Mouse (Mus musculus) right cerebral cortex, postnatal 36 days (tissue): ENCODE results near the gene Tgm3.

ENCODE experiments used
- DNase-seq, 2 experiments: peaks; one replicate each; pipeline ENCODE4 v3.0.0; 2022; ENCODE audit warnings: low spot score in 2 of 2, mixed read lengths in 1 of 2

Tgm3 gene

DNA sequence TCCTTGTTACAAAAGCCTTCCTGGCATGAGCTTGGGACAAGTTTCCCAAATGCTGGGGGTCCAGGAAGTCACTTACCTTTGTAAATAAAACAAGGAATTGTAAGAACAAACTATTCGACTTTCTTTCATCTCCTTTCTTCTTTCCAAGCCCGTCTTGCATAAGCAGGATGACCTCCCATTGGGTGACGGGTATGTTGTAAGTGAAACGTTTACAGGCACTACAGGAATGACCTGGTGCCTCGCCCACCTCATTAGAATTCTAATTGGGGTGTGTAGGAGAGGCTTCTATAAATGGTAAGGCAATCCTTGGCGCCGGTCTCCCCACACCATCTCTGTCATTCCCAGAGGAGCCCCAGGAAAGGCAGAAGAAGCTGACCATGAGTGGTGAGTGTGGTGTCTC lies at the start of gene Tgm3:
Gene Tgm3, plus strand, starts transcription at position 324 of the 400 bp plus-strand sequence.
- DNase-seq = no peak

DNA sequence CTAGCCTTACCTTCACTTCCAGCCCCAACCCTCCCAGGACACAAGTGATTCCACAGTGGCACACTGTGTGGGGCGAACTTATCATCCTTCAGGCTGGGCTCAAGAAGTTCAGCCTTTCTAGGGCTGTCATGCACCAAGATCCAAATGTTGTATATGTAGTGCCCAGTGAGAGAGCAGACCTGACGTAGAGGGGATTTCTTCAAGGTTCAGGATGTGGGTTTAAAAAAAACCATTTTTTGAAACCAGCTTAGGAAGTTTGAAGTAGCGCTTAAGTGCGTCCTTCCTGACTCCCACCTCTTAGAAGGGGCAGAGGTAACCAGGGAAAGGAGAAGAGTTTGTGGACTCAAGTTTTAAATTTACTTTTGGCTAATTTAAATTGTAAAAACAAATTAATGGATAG lies 31.5 kb upstream of the Tgm3 start:
- no peak for DNase-seq

GRCm38 (mm10) chr2:129987527-129988045 lies 24.6 kb upstream of the Tgm3 start:
- no peak for DNase-seq

DNA sequence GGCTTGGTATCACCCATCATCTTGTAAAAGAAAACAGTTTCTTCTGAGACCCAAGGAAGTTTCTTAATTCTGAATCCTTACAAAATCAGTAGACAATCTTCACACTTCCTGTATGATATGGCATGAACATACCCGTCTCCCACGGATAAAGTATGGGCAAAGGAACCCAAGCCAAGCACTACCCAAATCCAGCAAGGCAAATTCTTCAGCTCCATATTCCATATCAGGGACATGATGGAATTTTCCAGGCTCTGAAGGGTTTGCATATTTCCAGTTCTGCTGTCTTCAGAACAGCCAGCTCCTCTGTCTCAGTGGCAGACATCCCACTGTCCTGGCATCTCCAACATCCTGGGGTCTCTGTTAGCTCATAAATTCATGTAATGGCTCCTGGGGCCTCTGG lies 22.5 kb upstream of the Tgm3 start:
- peak in 1 of 2 experiments; percentile 9 for DNase-seq

DNA sequence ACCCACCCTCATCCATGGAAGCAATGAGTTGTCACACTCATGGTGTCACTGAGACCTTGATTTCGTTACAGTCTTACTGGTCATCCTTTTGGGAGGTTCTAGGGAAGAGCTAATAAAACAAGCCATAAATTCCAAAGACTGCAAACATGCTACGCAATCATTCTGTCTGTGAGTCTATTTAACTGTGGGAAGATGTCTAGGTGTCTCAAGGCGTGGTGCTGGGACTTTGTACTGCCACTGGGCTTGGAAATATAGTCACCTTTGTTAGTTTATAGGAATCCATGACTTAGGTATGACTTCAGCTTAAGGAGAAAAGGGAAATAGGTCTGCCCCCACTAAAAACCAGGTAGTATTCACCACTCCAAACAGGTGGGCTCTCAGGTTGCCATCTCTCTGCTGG lies 17.7 kb upstream of the Tgm3 start:
- DNase-seq = no peak

GRCm38 (mm10) chr2:129998476-129998875 lies 13.7 kb upstream of the Tgm3 start:
- DNase-seq = peak; percentile 11 to 49

- DNase-seq = no peak
These were observed 12.9 kb upstream of the Tgm3 start for GRCm38 (mm10) chr2:129999296-129999695.

- no peak for DNase-seq
These were observed 11.5 kb upstream of the Tgm3 start for GRCm38 (mm10) chr2:130000601-130001000.

GRCm38 (mm10) chr2:130004046-130004445 lies 8.1 kb upstream of the Tgm3 start:
- DNase-seq = no peak

DNA sequence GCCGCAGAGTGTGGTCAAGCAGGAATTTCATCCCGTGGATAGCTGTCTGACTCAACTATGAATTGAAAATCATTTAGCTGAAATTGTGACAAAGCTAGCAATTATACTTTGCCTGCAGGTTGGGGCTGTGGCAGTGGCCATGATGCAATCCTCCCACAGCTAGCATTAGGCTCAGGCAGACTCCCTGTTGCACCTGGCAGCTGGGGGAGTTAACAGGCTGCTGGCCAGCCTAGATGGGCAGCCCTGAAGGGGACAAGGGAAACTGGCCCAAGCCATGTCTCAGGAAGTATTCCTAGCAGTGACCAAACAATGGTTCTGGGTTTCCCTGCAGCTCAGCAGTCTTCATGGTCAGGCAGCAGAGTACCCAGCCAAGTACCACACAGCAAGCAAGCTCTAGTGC lies 2.8 kb upstream of the Tgm3 start:
- DNase-seq = no peak

DNA sequence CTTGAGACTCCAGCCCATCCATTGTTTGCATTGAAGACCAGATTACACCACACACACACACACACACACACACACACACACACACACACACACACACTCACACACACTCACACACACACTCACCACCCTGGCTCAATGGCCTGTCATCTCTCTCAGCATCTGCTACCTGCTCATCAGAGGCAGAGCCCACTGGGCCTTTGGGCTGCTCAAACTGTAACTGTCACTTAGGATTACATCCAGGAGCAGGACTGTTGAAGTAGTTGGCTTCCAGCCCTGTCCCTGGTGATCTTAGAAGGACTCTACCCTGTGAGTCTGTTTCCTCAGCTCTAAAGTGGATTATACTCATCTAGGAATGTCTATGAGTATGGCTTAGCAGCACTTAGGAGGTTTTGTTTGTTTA lies 1.5 kb downstream of the Tgm3 start:
- DNase-seq = no peak

GRCm38 (mm10) chr2:130015196-130015595 lies 3.0 kb downstream of the Tgm3 start:
- no peak for DNase-seq

DNA sequence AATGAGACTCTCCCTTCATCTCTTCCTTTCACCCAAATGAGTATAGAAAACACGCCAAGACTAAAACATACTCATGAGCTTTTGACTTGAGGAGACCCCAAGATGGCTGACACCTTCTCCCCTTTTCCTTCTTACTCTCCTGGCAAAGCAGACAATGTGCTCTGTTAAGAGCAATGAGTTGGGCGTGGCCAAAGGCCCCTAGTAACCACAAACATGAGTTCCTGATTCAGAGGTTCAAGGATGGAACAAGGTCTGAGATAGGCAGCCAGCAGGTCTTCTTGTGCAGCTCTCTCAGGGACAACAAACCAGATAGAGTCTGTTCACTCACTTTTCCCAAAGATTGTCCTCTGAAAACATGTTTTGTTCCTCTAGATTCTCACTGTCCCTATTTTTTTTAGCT lies 5.9 kb downstream of the Tgm3 start:
- DNase-seq = no peak

DNA sequence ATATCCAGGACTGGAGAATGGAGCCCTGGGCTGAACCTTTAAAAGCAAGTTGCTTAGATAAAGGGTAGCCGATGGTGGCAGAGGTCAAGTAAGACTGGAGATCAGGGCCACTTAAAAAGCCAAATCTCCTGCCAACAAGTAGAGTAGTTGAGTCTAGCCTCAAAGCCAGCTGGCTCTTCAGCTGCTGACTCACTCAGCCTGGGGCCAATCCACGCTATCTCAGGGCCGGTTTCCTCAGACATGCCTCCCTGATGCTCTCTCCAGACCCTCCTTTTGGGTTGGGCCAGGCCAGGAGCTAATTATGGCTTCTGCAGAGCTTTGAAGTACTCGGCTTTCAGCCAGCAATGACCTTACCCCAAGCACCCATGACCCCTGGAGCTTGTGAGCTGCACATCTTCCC lies 15.7 kb downstream of the Tgm3 start:
- DNase-seq = no peak

DNA sequence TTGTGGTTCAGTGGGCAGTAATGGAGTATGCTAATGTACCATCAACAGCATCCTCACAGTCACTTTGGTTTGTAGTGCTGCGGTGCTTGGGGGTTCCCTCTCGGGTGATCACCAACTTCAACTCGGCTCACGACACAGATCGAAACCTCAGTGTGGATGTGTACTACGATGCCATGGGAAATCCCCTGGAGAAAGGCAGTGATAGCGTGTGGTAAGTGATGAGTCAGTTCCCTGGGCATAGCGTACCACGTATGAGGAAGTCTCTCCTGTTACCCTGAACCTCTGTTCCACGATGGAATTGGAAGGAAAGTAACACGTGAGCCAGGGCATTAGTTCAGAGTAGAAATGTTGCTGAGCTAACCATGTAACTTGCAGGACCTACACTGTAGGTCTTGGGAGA lies 17.7 kb downstream of the Tgm3 start:
- no peak for DNase-seq

- no peak for DNase-seq
These were observed 20.5 kb downstream of the Tgm3 start for GRCm38 (mm10) chr2:130032661-130033060.

GRCm38 (mm10) chr2:130036846-130037245 lies 24.7 kb downstream of the Tgm3 start:
- no peak for DNase-seq

DNA sequence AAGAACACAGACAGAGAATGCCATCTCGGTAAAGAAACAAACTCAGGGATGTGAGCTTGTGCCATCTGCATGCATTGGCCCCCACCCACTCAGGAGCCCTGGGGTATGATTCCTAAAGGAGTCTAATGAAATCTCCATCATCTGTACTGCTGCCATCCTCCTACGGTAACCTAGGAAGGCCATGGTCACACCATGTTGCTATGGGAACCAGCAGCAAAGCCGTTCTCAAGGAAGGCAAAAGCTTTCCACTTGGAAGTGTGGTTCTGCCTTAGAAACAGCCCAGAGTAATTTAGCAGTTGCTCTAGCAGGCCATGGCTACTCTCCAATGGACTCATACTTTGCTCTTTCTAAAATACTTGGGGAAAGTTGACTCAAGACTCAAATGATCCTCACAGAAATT lies 26.8 kb downstream of the Tgm3 start:
- no peak for DNase-seq

- DNase-seq = no peak
These were observed 28.2 kb downstream of the Tgm3 start for GRCm38 (mm10) chr2:130040190-130040886.

DNA sequence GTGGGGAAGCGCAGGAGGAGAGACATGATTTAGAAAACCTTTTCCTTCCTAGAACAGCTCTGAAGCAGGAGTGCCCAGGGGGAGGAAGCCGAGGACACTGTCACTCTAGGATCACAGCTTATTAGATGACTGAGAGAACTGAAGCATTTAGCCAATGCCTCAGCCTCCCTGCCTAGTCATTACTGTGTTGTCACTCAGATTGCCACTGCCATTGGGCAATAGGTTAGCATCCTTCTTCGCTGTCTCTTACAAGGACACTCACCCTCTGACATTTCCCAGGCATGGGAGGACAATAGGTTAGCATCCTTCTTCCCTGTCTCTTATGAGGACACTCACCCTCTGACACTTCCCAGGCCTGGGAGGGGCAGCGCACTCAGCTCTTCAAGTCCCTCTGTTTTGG lies 31.7 kb downstream of the Tgm3 start:
- DNase-seq = no peak

GRCm38 (mm10) chr2:130047923-130048440 lies 35.8 kb downstream of the Tgm3 start:
- DNase-seq = no peak

- no peak for DNase-seq
These were observed 36.6 kb downstream of the Tgm3 start for GRCm38 (mm10) chr2:130048792-130049191.

GRCm38 (mm10) chr2:130058149-130058548 lies 46.0 kb downstream of the Tgm3 start:
- no peak for DNase-seq

- DNase-seq = no peak
These were observed 56.1 kb downstream of the Tgm3 start for GRCm38 (mm10) chr2:130068228-130068627.
